Mouse (Mus musculus) 3T3-L1 (cell line): ENCODE measurements around the gene Homer2.

Source experiments
- DNase-seq: peaks from one replicate; pipeline ENCODE4 v3.0.0-alpha.2; 2015; ENCODE audit warnings: low read depth, low spot score

Homer2 gene

GRCm38 (mm10) chr7:81698357-81698756, 9.0 kb downstream of the Homer2 start:
- no peak for DNase-seq

- DNase-seq: no peak
Observed at GRCm38 (mm10) chr7:81697954-81698353, 9.4 kb downstream of the Homer2 start.

GRCm38 (mm10) chr7:81695763-81696533, 11.4 kb downstream of the Homer2 start:
- DNase-seq: no peak

GRCm38 (mm10) chr7:81691067-81691466, 16.3 kb downstream of the Homer2 start:
- DNase-seq: no peak

GRCm38 (mm10) chr7:81689116-81689681, 18.1 kb downstream of the Homer2 start:
- no peak for DNase-seq

GRCm38 (mm10) chr7:81688378-81688777, 18.9 kb downstream of the Homer2 start:
- no peak for DNase-seq

GRCm38 (mm10) chr7:81687684-81688316, 19.5 kb downstream of the Homer2 start:
- peak; percentile 6 for DNase-seq

- no peak for DNase-seq
Observed at GRCm38 (mm10) chr7:81685375-81685774, 22.0 kb downstream of the Homer2 start.

GRCm38 (mm10) chr7:81683779-81684422, 23.4 kb downstream of the Homer2 start:
- no peak for DNase-seq

GRCm38 (mm10) chr7:81681386-81681785, 25.9 kb downstream of the Homer2 start:
- no peak for DNase-seq

GRCm38 (mm10) chr7:81673359-81674013, 33.8 kb downstream of the Homer2 start:
- DNase-seq: no peak

GRCm38 (mm10) chr7:81672735-81673291, 34.5 kb downstream of the Homer2 start:
- DNase-seq: no peak

GRCm38 (mm10) chr7:81667156-81667555, 40.2 kb downstream of the Homer2 start:
- DNase-seq: no peak

- DNase-seq: no peak
Observed at GRCm38 (mm10) chr7:81666585-81666984, 40.7 kb downstream of the Homer2 start.

- no peak for DNase-seq
Observed at GRCm38 (mm10) chr7:81663057-81663456, 44.3 kb downstream of the Homer2 start.

- DNase-seq: no peak
Observed at GRCm38 (mm10) chr7:81657631-81658347, 49.5 kb downstream of the Homer2 start.

- DNase-seq: no peak
Observed at GRCm38 (mm10) chr7:81657055-81657454, 50.3 kb downstream of the Homer2 start.

- DNase-seq: no peak
Observed at GRCm38 (mm10) chr7:81656635-81657034, 50.7 kb downstream of the Homer2 start.

- no peak for DNase-seq
Observed at GRCm38 (mm10) chr7:81654946-81655718, 52.2 kb downstream of the Homer2 start.

GRCm38 (mm10) chr7:81653988-81654387, 53.3 kb downstream of the Homer2 start:
- peak; percentile 38 for DNase-seq
